Mouse (Mus musculus): ENCODE data around the gene 1810010H24Rik.
"Not testable (repeated sequence)": the region's sequence is repeated elsewhere in the genome, so short reads cannot be mapped to it uniquely, and the experiment has no call there.

The 1810010H24Rik gene

DNA sequence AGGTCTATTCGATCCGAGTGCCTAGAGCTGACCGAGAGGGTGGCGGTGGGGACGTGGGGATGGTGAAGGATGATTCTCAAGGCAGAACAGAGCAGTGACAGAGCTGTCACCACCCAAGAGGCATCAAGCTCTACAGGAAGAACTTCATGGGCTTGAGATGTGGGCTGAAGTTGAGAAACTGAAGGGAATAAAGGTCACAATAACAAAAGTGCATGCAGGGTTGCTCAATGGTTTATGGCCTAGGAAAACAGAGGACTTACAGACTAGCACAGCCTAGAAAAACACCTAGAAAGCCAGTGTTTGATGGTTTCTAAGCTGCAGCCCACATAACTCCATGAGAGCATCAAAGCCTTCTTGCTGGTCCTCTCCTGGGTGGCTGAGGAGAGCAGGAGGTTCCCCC is 13.9 kb downstream of the 1810010H24Rik start:
- CTCF ChIA-PET = no interaction called here

- CTCF ChIA-PET = no interaction called here
Observed at GRCm38 (mm10) chr11:107041396-107041795, 15.9 kb downstream of the 1810010H24Rik start.

DNA sequence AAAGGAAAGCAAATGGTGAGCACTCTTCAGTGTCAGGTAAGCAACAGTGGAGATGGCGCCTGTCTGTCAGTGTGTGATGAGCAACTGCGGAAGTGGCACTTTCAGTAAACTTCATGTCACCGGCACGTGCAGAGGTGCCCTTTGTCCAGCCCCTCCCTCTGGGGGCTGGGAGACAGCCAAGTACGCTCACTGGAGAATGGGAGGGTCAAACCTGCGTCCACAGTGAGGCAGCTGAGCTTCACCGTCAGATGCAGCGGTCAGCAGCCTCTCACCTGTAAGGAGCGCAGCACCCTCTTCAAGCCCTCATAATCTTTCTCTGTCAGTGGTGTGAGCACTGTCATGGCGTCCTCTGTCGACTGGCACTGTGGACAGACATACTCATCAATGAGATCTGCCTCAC is 17.9 kb downstream of the 1810010H24Rik start:
- CTCF ChIA-PET = interaction anchor here (1.1 kb wide), 1 partner anchor 15 kb away, joined by 3 read pairs; no protein-coding TSS in a partner anchor

- CTCF ChIA-PET = interaction anchor here (1.1 kb wide), 1 partner anchor 16 kb away, joined by 3 read pairs; no protein-coding TSS in a partner anchor
Observed at GRCm38 (mm10) chr11:107044321-107044720, 18.8 kb downstream of the 1810010H24Rik start.

- CTCF ChIA-PET = interaction anchor here (1.1 to 1.2 kb wide), 2 partner anchors 52 to 64 kb away, joined by 3 read pairs; no protein-coding TSS in a partner anchor
Observed at GRCm38 (mm10) chr11:107045546-107045945, 20.1 kb downstream of the 1810010H24Rik start.

GRCm38 (mm10) chr11:107046766-107047620 is 21.5 kb downstream of the 1810010H24Rik start:
- CTCF ChIA-PET = no interaction called here

GRCm38 (mm10) chr11:107054870-107055269 is 29.4 kb downstream of the 1810010H24Rik start:
- CTCF ChIA-PET = no interaction called here

DNA sequence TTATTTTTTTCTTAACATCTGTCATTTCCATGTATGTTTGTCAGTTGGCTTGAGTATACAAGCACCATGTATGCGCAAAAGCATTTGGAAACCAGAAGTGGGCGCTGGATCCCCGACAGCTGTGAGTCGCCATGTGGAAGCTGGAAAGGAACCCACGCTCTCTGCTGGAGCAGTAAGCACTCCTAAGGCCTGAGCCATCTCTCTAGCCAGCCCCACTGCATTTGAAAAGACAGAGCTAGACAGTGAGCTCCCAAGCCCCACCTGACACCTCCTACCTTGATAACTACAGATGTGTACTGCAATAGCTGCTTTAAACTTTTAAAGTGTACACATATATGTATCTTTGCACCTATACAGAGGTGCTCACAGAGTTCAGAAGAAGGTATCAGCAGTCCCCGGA is 31.9 kb downstream of the 1810010H24Rik start:
- CTCF ChIA-PET = interaction anchor here (0.5 kb wide), 1 partner anchor 34 kb away, joined by 3 read pairs; no protein-coding TSS in a partner anchor

- CTCF ChIA-PET = not testable (repeated sequence)
Observed at GRCm38 (mm10) chr11:107059634-107060033, 34.2 kb downstream of the 1810010H24Rik start.

- CTCF ChIA-PET = no interaction called here
Observed at GRCm38 (mm10) chr11:107060941-107061340, 35.5 kb downstream of the 1810010H24Rik start.

DNA sequence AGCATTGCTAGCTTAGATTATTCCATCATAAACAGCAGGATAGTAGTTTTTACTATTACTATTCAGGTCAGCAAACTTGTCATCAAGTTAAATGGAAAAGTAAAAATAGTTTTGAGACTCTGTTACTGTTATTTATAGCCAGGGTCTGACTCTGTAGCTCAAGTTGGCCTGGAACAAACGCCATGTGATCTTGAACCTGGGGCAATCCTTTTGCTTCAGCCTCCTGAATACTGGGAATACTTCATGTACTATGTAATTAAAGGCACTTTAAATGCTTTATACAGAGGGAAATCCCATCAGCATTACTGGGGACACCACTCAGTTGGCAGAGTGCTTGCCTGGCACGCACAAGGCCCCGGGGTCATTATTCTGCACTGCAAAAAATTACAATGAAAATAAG is 37.6 kb downstream of the 1810010H24Rik start:
- CTCF ChIA-PET = no interaction called here

- CTCF ChIA-PET = no interaction called here
Observed at GRCm38 (mm10) chr11:107064590-107064989, 39.1 kb downstream of the 1810010H24Rik start.

- CTCF ChIA-PET = no interaction called here
Observed at GRCm38 (mm10) chr11:107065216-107065785, 39.8 kb downstream of the 1810010H24Rik start.
